Mouse (Mus musculus) heart, embryonic 13.5 days (tissue): ENCODE data around the gene Ctnna2. TPM values are rescaled to one million over a fixed set of nuclear protein-coding genes. Genes with fewer than 3 reads are reported as not detected.

Source experiments
- ATAC-seq: fragments of 200-750 bp; cut with Nextera tagmentation; 2 replicates; pipeline ENCODE4 v1.8.0; 2017; ENCODE audit warnings: moderate TSS enrichment; ENCODE audit not compliant: insufficient number of reproducible peaks, low FRiP score, low TSS enrichment; ENCODE audit errors: extremely low read depth
- H3K27ac ChIP-seq: fragments of 300-500 bp; sonication (generic); replicated peaks from 2 replicates; pipeline ENCODE4 v1.5.1; 2015; ENCODE audit warnings: moderate library complexity, mild to moderate bottlenecking, inconsistent platforms
- H3K27me3 ChIP-seq: fragments of 300-500 bp; sonication (generic); replicated peaks from 2 replicates; pipeline ENCODE4 v1.6.1; 2015; ENCODE audit warnings: mild to moderate bottlenecking, inconsistent platforms
- H3K36me3 ChIP-seq: fragments of 300-500 bp; sonication (generic); 2 replicates; pipeline ENCODE4 v1.6.1; 2015; ENCODE audit warnings: mild to moderate bottlenecking, inconsistent platforms
- H3K4me1 ChIP-seq: fragments of 300-500 bp; sonication (generic); 2 replicates; pipeline ENCODE4 v1.6.1; 2015; ENCODE audit warnings: inconsistent platforms
- H3K4me2 ChIP-seq: fragments of 300-500 bp; sonication (generic); 2 replicates; pipeline ENCODE4 v1.6.1; 2015; ENCODE audit warnings: inconsistent platforms, mild to moderate bottlenecking, moderate library complexity
- H3K4me3 ChIP-seq: fragments of 300-500 bp; sonication (generic); 2 replicates; pipeline ENCODE4 v1.5.1; 2015; ENCODE audit warnings: moderate library complexity, mild to moderate bottlenecking, inconsistent platforms
- H3K9ac ChIP-seq: fragments of 300-500 bp; sonication (generic); 2 replicates; pipeline ENCODE4 v1.6.1; 2015; ENCODE audit warnings: inconsistent platforms, mild to moderate bottlenecking, moderate library complexity
- H3K9me3 ChIP-seq: fragments of 300-500 bp; sonication (generic); 2 replicates; pipeline ENCODE4 v1.6.1; 2016; ENCODE audit warnings: inconsistent platforms
- WGBS: fragments of 180-500 bp; shearing (Covaris S2); methylation state at CpG from one replicate; pipeline ENCODE4 v1.1.7; 2015; ENCODE audit warnings: mixed read lengths; 5-methylcytosine and 5-hydroxymethylcytosine counted together
- polyA plus RNA-seq: library from polyadenylated mRNA; unstranded; fragments of >200 nt; fragmentation: Nextera tagmentation; extraction: Ambion mirVana; gene quantifications from 2 replicates; pipeline ENCODE4 v1.2.1, GENCODE M21; 2015

Ctnna2 gene
- polyA plus RNA-seq, 1 experiment from 2014 or later, result 2.2 TPM

GRCm38 (mm10) chr6:77199375-77199774 is 780.1 kb downstream of the Ctnna2 start:
- no peak overlapping the region for H3K9ac ChIP-seq
- no peak overlapping the region for H3K27ac ChIP-seq
- 65% methylated on average over 2 of the region's 2 CpGs for WGBS
- H3K36me3 ChIP-seq, result no peaks in the 10 kb centered on the region
- H3K4me2 ChIP-seq, result no peak overlapping the region
- no peak for ATAC-seq
- no peaks in the 10 kb centered on the region for H3K9me3 ChIP-seq
- no peak overlapping the region for H3K4me3 ChIP-seq
- H3K27me3 ChIP-seq, result no peaks in the 10 kb centered on the region
- 0 out of 2 replicates have a peak, but pooled peaks cover 4% of the 10 kb centered on the region for H3K4me1 ChIP-seq

- WGBS, result 71% methylated on average over 3 of the region's 3 CpGs
- H3K27me3 ChIP-seq, result no peaks in the 10 kb centered on the region
- no peak overlapping the region for H3K27ac ChIP-seq
- no peak for ATAC-seq
- H3K9ac ChIP-seq, result no peak overlapping the region
- H3K4me3 ChIP-seq, result no peak overlapping the region
- no peaks in the 10 kb centered on the region for H3K9me3 ChIP-seq
- H3K36me3 ChIP-seq, result no peaks in the 10 kb centered on the region
- H3K4me2 ChIP-seq, result no peak overlapping the region
- H3K4me1 ChIP-seq, result 0 out of 2 replicates have a peak, but pooled peaks cover 4% of the 10 kb centered on the region
Measured at GRCm38 (mm10) chr6:77196650-77197049, 782.8 kb downstream of the Ctnna2 start.

- Histone ChIP-seq H3K27me3 (no peaks in the 10 kb centered on the region), H3K4me3 (no peak overlapping the region), H3K9ac (no peak overlapping the region), H3K9me3 (no peaks in the 10 kb centered on the region), H3K4me2 (no peak overlapping the region), H3K36me3 (no peaks in the 10 kb centered on the region), H3K27ac (no peak overlapping the region), H3K4me1 (no peaks in the 10 kb centered on the region)
- WGBS, result 61% methylated on average over 4 of the region's 4 CpGs
- ATAC-seq, result no peak
Measured at GRCm38 (mm10) chr6:77191635-77192034, 787.9 kb downstream of the Ctnna2 start.

- Histone ChIP-seq H3K4me1 (no peaks in the 10 kb centered on the region), H3K27me3 (no peaks in the 10 kb centered on the region), H3K4me3 (no peak overlapping the region), H3K9ac (no peak overlapping the region), H3K27ac (no peak overlapping the region), H3K4me2 (no peak overlapping the region), H3K36me3 (no peaks in the 10 kb centered on the region), H3K9me3 (no peaks in the 10 kb centered on the region)
- WGBS, result 84% methylated on average over 2 of the region's 2 CpGs
- no peak for ATAC-seq
Measured at GRCm38 (mm10) chr6:77188628-77189027, 790.9 kb downstream of the Ctnna2 start.

GRCm38 (mm10) chr6:77185751-77186150 is 793.7 kb downstream of the Ctnna2 start:
- no peaks in the 10 kb centered on the region for H3K9me3 ChIP-seq
- no peak overlapping the region for H3K9ac ChIP-seq
- H3K27ac ChIP-seq, result no peak overlapping the region
- no peaks in the 10 kb centered on the region for H3K4me1 ChIP-seq
- 73% methylated on average over 4 of the region's 4 CpGs for WGBS
- no peak overlapping the region for H3K4me3 ChIP-seq
- H3K36me3 ChIP-seq, result no peaks in the 10 kb centered on the region
- ATAC-seq, result no peak
- no peak overlapping the region for H3K4me2 ChIP-seq
- no peaks in the 10 kb centered on the region for H3K27me3 ChIP-seq

- ATAC-seq, result no peak
- H3K36me3 ChIP-seq, result no peaks in the 10 kb centered on the region
- no peaks in the 10 kb centered on the region for H3K4me1 ChIP-seq
- H3K4me3 ChIP-seq, result no peak overlapping the region
- no peaks in the 10 kb centered on the region for H3K27me3 ChIP-seq
- no peak overlapping the region for H3K9ac ChIP-seq
- no peak overlapping the region for H3K27ac ChIP-seq
- H3K4me2 ChIP-seq, result no peak overlapping the region
- WGBS, result 44% methylated on average over 2 of the region's 2 CpGs
- no peaks in the 10 kb centered on the region for H3K9me3 ChIP-seq
Measured at GRCm38 (mm10) chr6:77184896-77185295, 794.6 kb downstream of the Ctnna2 start.

- H3K4me1 ChIP-seq, result no peaks in the 10 kb centered on the region
- H3K4me2 ChIP-seq, result no peak overlapping the region
- H3K27me3 ChIP-seq, result no peaks in the 10 kb centered on the region
- no peaks in the 10 kb centered on the region for H3K9me3 ChIP-seq
- no peak overlapping the region for H3K9ac ChIP-seq
- ATAC-seq, result no peak
- H3K4me3 ChIP-seq, result no peak overlapping the region
- H3K27ac ChIP-seq, result no peak overlapping the region
- 30% methylated on average over 4 of the region's 4 CpGs for WGBS
- H3K36me3 ChIP-seq, result no peaks in the 10 kb centered on the region
Measured at GRCm38 (mm10) chr6:77175764-77176163, 803.7 kb downstream of the Ctnna2 start.

- ATAC-seq, result no peak
- WGBS, result 75% methylated on average over 5 of the region's 5 CpGs
Measured at GRCm38 (mm10) chr6:77157028-77157427, 822.5 kb downstream of the Ctnna2 start.

GRCm38 (mm10) chr6:77139306-77139920 is 840.1 kb downstream of the Ctnna2 start:
- no peak overlapping the region for H3K4me2 ChIP-seq
- H3K9ac ChIP-seq, result no peak overlapping the region
- no peak overlapping the region for H3K27ac ChIP-seq
- no peaks in the 10 kb centered on the region for H3K9me3 ChIP-seq
- WGBS, result 75% methylated on average over 4 of the region's 4 CpGs
- H3K27me3 ChIP-seq, result no peaks in the 10 kb centered on the region
- H3K4me1 ChIP-seq, result no peaks in the 10 kb centered on the region
- no peak overlapping the region for H3K4me3 ChIP-seq
- no peaks in the 10 kb centered on the region for H3K36me3 ChIP-seq
- ATAC-seq, result no peak

More at GRCm38 (mm10) chr6:77157028-77157427, 822.5 kb downstream of the Ctnna2 start:
- no peaks in the 10 kb centered on the region for H3K27me3 ChIP-seq
- H3K9me3 ChIP-seq, result no peaks in the 10 kb centered on the region
- no peaks in the 10 kb centered on the region for H3K4me1 ChIP-seq
- H3K4me3 ChIP-seq, result no peak overlapping the region
- no peak overlapping the region for H3K27ac ChIP-seq
- H3K4me2 ChIP-seq, result no peak overlapping the region
- no peaks in the 10 kb centered on the region for H3K36me3 ChIP-seq
- H3K9ac ChIP-seq, result no peak overlapping the region

GRCm38 (mm10) chr6:77120926-77121325 is 858.6 kb downstream of the Ctnna2 start:
- no peak for ATAC-seq
- Histone ChIP-seq H3K4me1 (no peaks in the 10 kb centered on the region), H3K9ac (no peak overlapping the region), H3K27me3 (no peaks in the 10 kb centered on the region), H3K9me3 (no peaks in the 10 kb centered on the region), H3K4me2 (no peak overlapping the region), H3K36me3 (no peaks in the 10 kb centered on the region), H3K4me3 (no peak overlapping the region), H3K27ac (no peak overlapping the region)
- 62% methylated on average over 2 of the region's 2 CpGs for WGBS

- Histone ChIP-seq H3K36me3 (no peaks in the 10 kb centered on the region), H3K27me3 (no peaks in the 10 kb centered on the region), H3K27ac (no peak overlapping the region), H3K9me3 (no peaks in the 10 kb centered on the region), H3K4me3 (no peak overlapping the region), H3K9ac (no peak overlapping the region), H3K4me2 (no peak overlapping the region), H3K4me1 (no peaks in the 10 kb centered on the region)
- no peak for ATAC-seq
- WGBS, result 76% methylated on average over 5 of the region's 5 CpGs
Measured at GRCm38 (mm10) chr6:77120510-77120909, 859.0 kb downstream of the Ctnna2 start.
